ENCODE assay signal across 8 mouse cellular contexts in genomic region chr13:43559711-43560457, GRCm38 (mm10). TPM values are rescaled to one million over a fixed set of nuclear protein-coding genes. Genes with fewer than 3 reads are reported as not detected.
DNase-seq lines count a peak whose midpoint lies in the region; ATAC-seq and TF ChIP-seq lines count a peak whose summit lies in the region.

TSS of gene Mcur1 (minus strand) at chr13:43560191.

- H3K9me3 ChIP-seq in G1E (replicated peaks) = no peaks in the 10 kb centered on the region
- H3K9me3 ChIP-seq in forebrain, embryonic 15.5 days = no peaks in the 10 kb centered on the region
- no peaks in the 10 kb centered on the region for H3K9me3 ChIP-seq in neural tube, embryonic 14.5 days (ENCODE audit: control insufficient read depth, low read length)

- DNase-seq in G1E (ENCODE audit: low spot score) = peak; percentile 97
- peak; percentile 91 for DNase-seq in cerebellum, adult 11-12 months
- peak; percentile 98 for DNase-seq in heart, postnatal 14 days
- DNase-seq in large intestine, adult 2 months (ENCODE audit: low read depth, low spot score) = no peak
- peak; percentile 95 to 97 for DNase-seq in lung, adult 18-20 months
- peak; percentile 97 for DNase-seq in testis, postnatal 10 days (ENCODE audit: low spot score)

- ATAC-seq in G1E (ENCODE audit: extremely low read depth, insufficient number of reproducible peaks, low FRiP score, poor library complexity, severe bottlenecking) = peak; percentile 99
- ATAC-seq in forebrain, embryonic 15.5 days (replicated peaks) = peak; percentile 96
- ATAC-seq in neural tube, embryonic 14.5 days (ENCODE audit: low read depth) = peak; percentile 93

- peaks cover 22% of the 10 kb centered on the region for H3K36me3 ChIP-seq in G1E (replicated peaks)
- H3K36me3 ChIP-seq in forebrain, embryonic 15.5 days = no peaks in the 10 kb centered on the region
- H3K36me3 ChIP-seq in neural tube, embryonic 14.5 days (ENCODE audit: control insufficient read depth, insufficient read depth, low read length) = no peaks in the 10 kb centered on the region

- intact Hi-C loops in heart, postnatal 14 days (cut with DNase I) = no loop called here

- no peak for TF ChIP-seq CTCF in G1E (IDR thresholded peaks at IDR 0.05; ENCODE audit: low read depth, low read length)

- peak within 1 kb of the TSS; percentile 77 for H3K9ac ChIP-seq in forebrain, embryonic 15.5 days (replicated peaks)
- peak within 1 kb of the TSS; percentile 76 for H3K9ac ChIP-seq in neural tube, embryonic 14.5 days (replicated peaks; ENCODE audit: low read depth, low read length)

- under 1% methylated on average over 95 of the region's 100 CpGs for WGBS in forebrain, embryonic 15.5 days
- WGBS in large intestine, adult 2 months = under 1% methylated on average over 100 of the region's 100 CpGs
- under 1% methylated on average over 57 of the region's 100 CpGs for WGBS in neural tube, embryonic 14.5 days

- no peaks in the 10 kb centered on the region for H3K27me3 ChIP-seq in G1E (ENCODE audit: insufficient read depth, low read length)
- no peaks in the 10 kb centered on the region for H3K27me3 ChIP-seq in forebrain, embryonic 15.5 days
- H3K27me3 ChIP-seq in neural tube, embryonic 14.5 days (ENCODE audit: control insufficient read depth, insufficient read depth, low read length) = no peaks in the 10 kb centered on the region

- peaks cover 37% of the 10 kb centered on the region for H3K4me1 ChIP-seq in G1E (ENCODE audit: insufficient read depth, low read depth, low read length)
- peaks cover 11% of the 10 kb centered on the region for H3K4me1 ChIP-seq in forebrain, embryonic 15.5 days
- 0 out of 2 replicates have a peak, but pooled peaks cover 6% of the 10 kb centered on the region for H3K4me1 ChIP-seq in neural tube, embryonic 14.5 days (ENCODE audit: control insufficient read depth, insufficient read depth, low read length)

- peak within 1 kb of the TSS; percentile 95 for H3K4me3 ChIP-seq in G1E (ENCODE audit: low read depth, low read length)
- H3K4me3 ChIP-seq in forebrain, embryonic 15.5 days = peak within 1 kb of the TSS; percentile 84
- peak within 1 kb of the TSS; percentile 71 for H3K4me3 ChIP-seq in neural tube, embryonic 14.5 days (ENCODE audit: low read depth, low read length)

- peak within 1 kb of the TSS; percentile 96 for H3K4me2 ChIP-seq in forebrain, embryonic 15.5 days (replicated peaks)
- H3K4me2 ChIP-seq in neural tube, embryonic 14.5 days (ENCODE audit: low read depth, low read length) = peak within 1 kb of the TSS; percentile 92

- peak within 1 kb of the TSS; percentile 79 for H3K27ac ChIP-seq in forebrain, embryonic 15.5 days (replicated peaks)
- H3K27ac ChIP-seq in neural tube, embryonic 14.5 days (ENCODE audit: low read depth, low read length) = peak within 1 kb of the TSS; percentile 82

RNA-seq across cellular contexts. Expression of gene Mcur1, which starts in this region (rescaled TPM):
- total RNA-seq in G1E (2014; fragmentation: Nextera tagmentation) (18.9 and 22.3 TPM in 2 replicates), G1E (2017) (14.8 and 16.6 TPM in 2 replicates)
- 8.2 and 9.6 TPM in 2 replicates for polyA plus RNA-seq in G1E (2012)
- polyA plus RNA-seq in forebrain, embryonic 15.5 days (2015; fragmentation: Nextera tagmentation; extraction: Ambion mirVana) = 7.5 and 8.6 TPM in 2 replicates
- 10 to 100 TPM; 45.7 to 47.5 TPM for total RNA-seq in heart, postnatal 14 days (2021)
- 12.9 and 20.9 TPM in 2 replicates for polyA plus RNA-seq in large intestine, adult 2 months (2012; rRNA removed)
- polyA plus RNA-seq in neural tube, embryonic 14.5 days (2014; fragmentation: Nextera tagmentation; extraction: Ambion mirVana) = 8.6 and 9.9 TPM in 2 replicates
